Mouse (Mus musculus) brain, embryonic 14.5 days (tissue): ENCODE measurements around the gene Nps. TPM values are rescaled to one million over a fixed set of nuclear protein-coding genes. Genes with fewer than 3 reads are reported as not detected.

Experiments
- DNase-seq: peaks from one replicate; pipeline ENCODE4 v3.0.0-alpha.2; 2011; ENCODE audit warnings: low read depth
- CTCF ChIP-seq: fragments of 200-500 bp; IDR thresholded peaks from 2 replicates; pipeline ENCODE4 v1.5.1; 2012; ENCODE audit warnings: inconsistent platforms, mild to moderate bottlenecking, moderate library complexity, borderline replicate concordance; ENCODE audit not compliant: insufficient read depth, insufficient read length; ENCODE audit errors: extremely low read depth
- POLR2A ChIP-seq: fragments of 200-500 bp; IDR thresholded peaks from 2 replicates; pipeline ENCODE4 v1.6.1; 2012; ENCODE audit warnings: mild to moderate bottlenecking, inconsistent platforms, borderline replicate concordance; ENCODE audit not compliant: poor library complexity, insufficient read depth, insufficient read length, severe bottlenecking; ENCODE audit errors: extremely low read depth
- polyA plus RNA-seq: library from polyadenylated mRNA; depleted of rRNA; stranded (reverse); fragments of >200 nt; gene quantifications from 2 replicates; pipeline ENCODE4 v1.2.3, GENCODE M21; 2012; rRNA removed

Gene Nps
- polyA plus RNA-seq, 1 experiment = 0.10 TPM

DNA sequence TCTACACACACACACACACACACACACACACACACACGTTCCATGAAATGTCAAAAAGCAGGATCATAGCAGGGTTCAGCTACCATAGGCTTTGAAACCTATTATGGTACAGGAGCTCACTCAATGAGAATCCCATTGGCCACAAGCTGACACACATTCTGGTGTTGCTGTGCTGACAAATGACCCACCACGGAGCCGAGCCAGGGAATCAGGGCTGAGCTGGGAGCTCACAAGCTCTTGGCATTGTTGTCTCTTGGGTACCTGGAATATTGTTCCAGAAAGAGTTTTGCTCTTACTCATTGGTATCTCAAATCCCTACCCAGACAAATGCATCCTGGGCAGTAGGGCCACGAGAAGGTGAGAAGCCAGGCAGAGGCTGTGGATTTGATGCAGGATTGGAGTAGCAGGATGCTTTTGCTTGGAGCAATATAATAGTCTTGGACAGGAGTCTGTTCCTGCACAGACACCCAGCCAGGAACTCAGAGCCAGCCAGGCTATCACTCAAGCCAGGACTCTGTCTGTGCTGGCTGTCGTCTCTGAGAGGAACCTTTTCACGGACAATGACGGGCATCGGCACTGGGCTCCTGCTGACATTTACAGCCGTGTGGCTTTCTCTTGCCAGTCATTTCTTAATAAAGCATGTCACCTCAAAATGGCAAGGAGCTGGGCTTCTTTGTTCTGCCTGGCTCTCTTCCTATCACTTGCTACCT is 14.2 kb upstream of the Nps start:
- TF ChIP-seq CTCF = no peak
- TF ChIP-seq POLR2A = no peak
- DNase-seq = no peak

DNA sequence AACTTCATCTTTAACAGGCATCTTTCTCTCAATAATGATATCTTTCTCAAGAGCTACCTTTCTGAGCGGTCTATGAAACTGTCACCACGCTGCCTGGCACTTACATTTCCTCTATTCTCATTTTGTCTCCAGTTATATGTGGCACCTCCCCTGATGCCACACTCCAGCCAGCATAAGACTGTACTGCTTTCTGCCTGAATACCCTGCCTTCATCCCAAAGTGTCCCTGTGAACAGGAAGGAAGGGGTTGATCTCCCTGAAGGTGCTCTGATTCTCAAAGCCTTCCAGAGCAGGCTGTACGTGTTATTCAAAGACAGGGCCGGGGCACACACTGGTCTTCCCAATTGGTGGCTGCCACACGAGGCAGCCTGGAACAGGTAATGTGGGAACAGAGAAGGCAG is 12.1 kb upstream of the Nps start:
- DNase-seq = no peak
- no peak for TF ChIP-seq CTCF
- no peak for TF ChIP-seq POLR2A

DNA sequence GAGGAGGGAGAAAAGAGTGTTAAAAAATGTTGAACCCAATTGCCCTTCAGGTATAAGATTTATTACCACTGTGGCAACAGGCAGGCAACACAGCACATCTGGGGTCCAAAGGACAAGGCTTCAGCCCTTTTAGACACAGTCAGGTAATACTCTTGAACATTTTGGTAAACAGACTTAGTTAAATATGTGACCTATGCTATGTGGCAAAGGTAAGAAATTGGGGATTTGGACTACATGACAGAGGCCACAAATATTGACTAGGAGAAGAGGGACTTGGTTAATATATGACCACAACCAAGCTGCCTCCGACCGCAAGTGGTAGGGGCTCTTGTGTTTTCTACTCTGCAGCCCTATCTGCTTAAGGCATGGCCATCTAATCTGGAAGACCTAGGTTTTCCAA is 5.3 kb upstream of the Nps start:
- no peak for DNase-seq
- no peak for TF ChIP-seq POLR2A
- no peak for TF ChIP-seq CTCF

DNA sequence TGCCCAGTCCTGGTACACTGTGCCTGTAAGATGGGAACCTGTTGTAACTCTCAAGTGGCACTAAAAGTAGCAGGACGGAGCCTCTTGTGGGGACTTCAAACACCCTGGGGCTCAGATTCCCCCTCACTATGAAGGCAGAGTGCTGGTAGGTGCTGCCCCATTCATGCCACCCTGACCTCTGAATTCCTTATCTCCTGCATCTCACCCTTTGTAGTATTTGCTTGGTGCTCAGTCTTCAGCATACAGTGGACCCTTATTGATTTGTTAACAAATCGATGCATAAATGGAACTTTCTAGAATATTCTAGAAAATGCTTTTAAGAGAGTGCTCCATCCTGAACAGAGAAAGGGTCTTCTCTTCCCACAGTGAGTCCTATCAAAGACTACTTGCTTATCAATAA is 4.1 kb upstream of the Nps start:
- no peak for DNase-seq
- TF ChIP-seq POLR2A = no peak
- no peak for TF ChIP-seq CTCF

DNA sequence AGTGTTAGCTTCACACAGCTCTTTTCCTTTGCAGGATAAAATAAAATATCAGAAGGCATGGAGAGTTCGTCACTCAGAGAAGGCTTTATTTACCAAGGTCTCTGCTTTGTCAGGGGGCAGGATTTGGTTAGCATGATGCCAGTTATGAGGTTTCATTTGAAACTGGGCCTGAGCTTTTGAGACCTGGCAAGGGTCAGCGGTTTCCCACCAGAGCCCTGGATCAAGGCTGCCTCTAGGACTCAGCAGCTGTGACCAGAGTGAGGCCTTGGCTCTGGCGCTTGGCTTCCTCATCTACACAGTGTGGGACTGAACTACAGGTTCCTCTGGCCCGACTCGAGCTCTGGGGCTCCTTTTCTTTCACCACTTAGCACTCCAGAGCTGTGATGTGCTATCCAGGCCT is 12.5 kb downstream of the Nps start:
- no peak for DNase-seq
- TF ChIP-seq CTCF = no peak
- TF ChIP-seq POLR2A = no peak

DNA sequence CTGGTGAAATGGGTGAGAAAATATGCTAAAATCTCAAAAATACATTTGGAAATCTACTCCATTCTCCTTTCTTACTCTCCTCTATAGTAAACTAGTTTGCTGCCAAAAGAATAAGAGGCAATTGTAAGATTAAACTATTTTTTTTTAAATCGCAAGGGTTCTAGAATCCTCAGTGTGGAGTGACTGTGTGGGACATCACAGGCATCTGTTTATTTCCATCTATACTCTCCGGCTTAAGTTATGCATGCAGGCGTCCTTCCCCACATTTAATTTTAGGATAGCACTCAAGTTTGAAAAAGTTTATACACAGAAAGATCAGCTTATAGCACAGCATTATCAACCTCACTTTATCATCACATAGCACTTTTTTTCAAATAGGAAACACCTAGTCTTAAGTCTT is 24.7 kb downstream of the Nps start:
- TF ChIP-seq POLR2A = no peak
- no peak for DNase-seq

DNA sequence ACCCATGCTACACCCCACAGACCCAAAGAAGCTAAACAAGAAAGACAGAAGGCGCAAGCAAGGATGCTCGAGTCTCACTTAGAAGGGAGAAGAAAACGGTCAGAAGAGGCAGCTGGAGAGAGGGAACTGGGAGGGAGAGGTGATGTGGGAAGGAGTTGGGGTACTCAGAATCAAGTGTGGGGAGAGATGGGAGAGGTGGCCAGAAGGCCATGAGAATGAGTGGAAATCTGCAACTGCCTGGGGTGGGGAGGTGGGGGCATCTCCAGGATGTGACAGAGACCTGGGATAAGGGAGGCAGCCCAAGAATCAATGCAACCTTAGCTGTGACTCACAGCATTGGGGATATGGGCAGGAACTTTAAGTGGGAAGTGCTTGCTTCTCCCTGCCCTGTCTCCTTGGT is 31.5 kb downstream of the Nps start:
- TF ChIP-seq POLR2A = no peak
- TF ChIP-seq CTCF = no peak
- no peak for DNase-seq

DNA sequence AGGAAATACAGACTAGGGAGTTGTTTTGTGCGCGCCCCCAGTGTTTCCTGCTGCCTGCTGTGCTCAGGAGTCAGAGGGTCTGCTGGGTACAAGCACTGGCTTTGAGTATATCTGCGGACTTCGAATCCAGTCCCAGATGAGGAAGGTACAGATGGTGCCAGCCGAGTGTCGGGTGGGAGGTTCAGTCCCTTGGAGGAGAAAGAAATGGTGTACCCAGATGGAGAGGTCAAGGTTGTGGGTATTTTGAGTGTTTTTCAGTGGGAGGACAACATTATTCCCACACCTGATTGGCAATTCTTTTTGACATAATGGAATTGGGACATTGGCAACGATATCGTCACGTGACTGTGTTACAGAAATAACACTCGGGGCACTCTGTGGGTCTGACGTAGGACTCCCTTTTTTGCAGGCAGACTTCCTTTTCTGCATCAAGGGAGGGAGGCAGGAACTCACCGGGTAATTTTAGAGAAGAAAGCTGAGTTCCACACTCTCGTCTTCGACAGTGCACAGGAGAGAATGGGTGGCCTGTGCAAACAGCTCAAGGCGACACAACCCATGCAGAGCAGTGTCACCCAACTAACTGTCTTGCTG is 33.2 kb downstream of the Nps start:
- no peak for DNase-seq
- TF ChIP-seq POLR2A (no peak), CTCF (no peak)

DNA sequence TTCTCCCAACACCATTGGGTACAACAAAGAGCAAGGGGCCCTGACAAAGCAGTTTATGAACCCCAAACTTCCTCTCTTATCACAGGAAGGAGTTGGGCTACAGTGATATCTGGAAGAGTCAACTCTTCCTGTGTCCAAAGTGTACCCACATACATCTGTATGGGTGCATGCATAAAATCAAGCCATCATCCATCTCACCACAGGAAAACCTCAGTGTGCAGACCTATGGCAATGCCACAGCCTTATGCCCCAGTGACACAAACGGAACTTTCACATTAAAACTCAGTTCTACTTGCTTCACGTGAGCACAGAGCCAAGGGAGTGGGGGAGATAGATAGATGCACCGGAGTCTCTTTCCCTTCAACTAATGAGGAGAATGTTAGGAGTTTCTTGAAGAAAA is 36.0 kb downstream of the Nps start:
- no peak for TF ChIP-seq CTCF
- no peak for DNase-seq

DNA sequence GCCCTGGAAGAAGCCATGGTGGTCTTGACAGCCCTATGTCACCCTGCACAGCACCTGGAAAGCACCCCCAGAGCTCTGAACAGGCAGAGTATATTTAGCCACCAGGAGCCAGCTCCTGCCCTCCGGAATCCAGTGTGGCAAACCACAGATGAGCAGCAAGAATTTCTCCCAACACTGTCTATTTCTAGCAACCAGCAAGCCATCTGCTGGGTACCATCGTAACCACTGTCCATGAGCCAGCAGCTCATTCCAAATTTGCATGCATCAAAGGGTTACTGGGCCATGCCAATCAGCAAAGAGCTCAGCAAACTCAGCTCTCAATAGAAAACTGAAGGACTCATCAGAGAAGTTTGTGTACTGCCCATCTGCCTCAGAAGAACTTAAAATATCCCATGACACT is 46.0 kb downstream of the Nps start:
- TF ChIP-seq POLR2A (no peak), CTCF (no peak)
- DNase-seq = no peak

Other genes starting within 250 kb of the Nps start
- gene Foxi2, start 151.6 kb downstream of the Nps start, polyA plus RNA-seq = not detected in 2 replicates